Mouse (Mus musculus): ENCODE data around the gene Fbxw10. TPM values are rescaled to one million over a fixed set of nuclear protein-coding genes. Genes with fewer than 3 reads are reported as not detected.

Gene Fbxw10
- 0.22 TPM for polyA plus RNA-seq (2014; fragmentation: Illumina TruSeq; extraction: RNeasy Lipid Tissue Mini Kit (QIAGEN cat#74804); ENCODE audit: low replicate concordance)

GRCm38 (mm10) chr11:62846961-62847654 lies at the start of gene Fbxw10:
Fbxw10 (plus strand) TSS chr11:62847069.

DNA sequence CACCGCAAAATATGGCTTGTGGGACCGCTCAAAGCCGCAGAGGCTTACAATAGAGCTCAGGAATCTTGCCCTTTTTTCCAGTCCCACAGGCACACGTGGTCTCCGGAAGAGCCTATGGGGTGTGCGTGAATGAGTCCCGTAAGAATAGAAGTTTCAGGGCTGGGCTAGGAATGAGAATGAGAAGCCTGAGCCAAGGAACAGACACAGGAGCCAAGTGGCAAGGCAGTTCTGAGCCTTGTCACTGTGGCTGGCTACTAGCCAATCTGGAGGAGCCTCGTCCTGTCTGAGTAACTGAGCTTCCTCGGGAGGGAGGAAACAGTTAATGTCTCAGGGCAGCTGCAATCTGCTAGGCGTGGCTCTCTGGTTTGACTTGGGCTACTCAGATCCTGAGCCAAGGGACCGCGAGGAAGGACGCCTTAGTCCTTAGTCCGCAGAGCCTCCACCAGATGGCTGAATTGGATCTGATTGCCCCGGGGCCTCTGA lies 26.8 kb upstream of the Fbxw10 start, which contains the start of gene Trim16:
Gene Trim16 (plus strand): TSS at position 173 of the 483 bp plus-strand sequence.

DNA sequence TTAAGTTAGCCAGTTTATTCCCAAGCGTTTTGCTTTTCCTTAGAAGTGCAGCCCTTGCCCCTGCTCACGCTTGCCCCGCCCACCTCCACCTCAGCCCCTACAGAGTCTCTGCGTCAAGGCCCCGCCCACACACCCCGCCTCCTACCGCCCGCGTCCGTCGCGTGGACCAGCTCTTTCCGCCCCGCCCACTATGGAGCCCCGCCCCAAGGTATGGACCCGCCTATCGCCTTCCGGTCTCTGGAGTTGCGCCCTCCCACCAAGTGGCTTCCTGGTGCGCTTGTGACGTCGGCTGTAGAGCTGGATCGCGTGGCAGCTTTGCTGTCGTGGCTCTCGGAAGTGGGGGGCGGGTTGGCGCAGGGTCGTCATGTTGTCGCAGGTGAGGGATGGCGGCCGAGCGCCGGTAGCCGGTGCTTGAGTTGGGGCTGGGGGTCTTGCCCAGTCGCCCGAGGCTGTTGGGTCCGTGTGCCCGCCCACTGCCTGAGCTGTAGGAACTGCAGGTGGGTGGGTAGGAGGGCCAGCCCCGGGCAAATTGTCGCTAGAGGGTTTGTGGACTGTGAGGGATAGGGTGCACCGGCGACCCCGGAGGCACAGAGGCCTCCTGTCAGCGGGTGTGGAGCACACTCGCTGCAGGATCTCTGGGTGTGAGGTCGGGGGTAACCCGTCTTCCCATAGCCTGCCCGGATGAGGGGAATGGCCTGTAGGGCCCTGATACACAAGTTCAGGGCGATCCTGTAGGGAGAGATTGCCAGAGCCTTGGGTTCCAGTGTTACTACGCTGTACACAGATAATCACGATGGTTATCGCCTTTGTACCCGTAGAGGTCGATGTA lies 32.6 kb downstream of the Fbxw10 start, which contains the start of gene Tvp23b:
Gene Tvp23b (plus strand): TSS at position 236 of the 829 bp plus-strand sequence.

Other genes starting within 250 kb of the Fbxw10 start
- 44.6 TPM for gene Lrrc75a, start 198.5 kb upstream of the Fbxw10 start, polyA plus RNA-seq (2014; fragmentation: Illumina TruSeq; extraction: RNeasy Lipid Tissue Mini Kit (QIAGEN cat#74804); ENCODE audit: low replicate concordance)
- gene Mmgt2, start 198.4 kb upstream of the Fbxw10 start, polyA plus RNA-seq (2014; fragmentation: Illumina TruSeq; extraction: RNeasy Lipid Tissue Mini Kit (QIAGEN cat#74804); ENCODE audit: low replicate concordance) = 17.3 TPM
- gene Zfp287, start 115.2 kb upstream of the Fbxw10 start, polyA plus RNA-seq (2014; fragmentation: Illumina TruSeq; extraction: RNeasy Lipid Tissue Mini Kit (QIAGEN cat#74804); ENCODE audit: low replicate concordance) = 1.5 TPM
- gene Gm10428, start 94.0 kb upstream of the Fbxw10 start, polyA plus RNA-seq (2014; fragmentation: Illumina TruSeq; extraction: RNeasy Lipid Tissue Mini Kit (QIAGEN cat#74804); ENCODE audit: low replicate concordance) = not detected
- 0.74 TPM for gene Zfp286, start 57.6 kb upstream of the Fbxw10 start, polyA plus RNA-seq (2014; fragmentation: Illumina TruSeq; extraction: RNeasy Lipid Tissue Mini Kit (QIAGEN cat#74804); ENCODE audit: low replicate concordance)
- 17.3 TPM for gene Trim16, start 26.8 kb upstream of the Fbxw10 start, polyA plus RNA-seq (2014; fragmentation: Illumina TruSeq; extraction: RNeasy Lipid Tissue Mini Kit (QIAGEN cat#74804); ENCODE audit: low replicate concordance)
- 101 TPM for gene Tvp23b, start 32.4 kb downstream of the Fbxw10 start, polyA plus RNA-seq (2014; fragmentation: Illumina TruSeq; extraction: RNeasy Lipid Tissue Mini Kit (QIAGEN cat#74804); ENCODE audit: low replicate concordance)
- not detected for gene Cdrt4, start 104.1 kb downstream of the Fbxw10 start, polyA plus RNA-seq (2014; fragmentation: Illumina TruSeq; extraction: RNeasy Lipid Tissue Mini Kit (QIAGEN cat#74804); ENCODE audit: low replicate concordance)
- gene Tekt3, start 214.6 kb downstream of the Fbxw10 start, polyA plus RNA-seq (2014; fragmentation: Illumina TruSeq; extraction: RNeasy Lipid Tissue Mini Kit (QIAGEN cat#74804); ENCODE audit: low replicate concordance) = not detected

Measured in small intestine, adult 10 weeks (tissue).